Mouse (Mus musculus) megakaryocyte, adult 5-6 weeks (primary cell): ENCODE results near the gene Katnbl1. TPM values are rescaled to one million over a fixed set of nuclear protein-coding genes. Genes with fewer than 3 reads are reported as not detected.

ENCODE experiments used
- ATAC-seq: 2 replicates; pipeline ENCODE4 v1.8.0; 2016; ENCODE audit warnings: mild to moderate bottlenecking, inconsistent platforms; ENCODE audit not compliant: poor library complexity, severe bottlenecking
- total RNA-seq, 2 experiments: library from RNA; stranded (forward) in 1 of 2; stranded (reverse) in 1 of 2; fragments of 153-499, 151-499 nt in 1 of 2; fragments of 221-1000, 200-1000 nt in 1 of 2; gene quantifications; 2 replicates each; pipeline versions ENCODE4 v1.2.3 to v1.2.4; 2015 to 2017

The Katnbl1 gene
- total RNA-seq (2015) (21.0 and 21.8 TPM in 2 replicates), total RNA-seq (2017) (17.0 TPM in 2 replicates)

DNA sequence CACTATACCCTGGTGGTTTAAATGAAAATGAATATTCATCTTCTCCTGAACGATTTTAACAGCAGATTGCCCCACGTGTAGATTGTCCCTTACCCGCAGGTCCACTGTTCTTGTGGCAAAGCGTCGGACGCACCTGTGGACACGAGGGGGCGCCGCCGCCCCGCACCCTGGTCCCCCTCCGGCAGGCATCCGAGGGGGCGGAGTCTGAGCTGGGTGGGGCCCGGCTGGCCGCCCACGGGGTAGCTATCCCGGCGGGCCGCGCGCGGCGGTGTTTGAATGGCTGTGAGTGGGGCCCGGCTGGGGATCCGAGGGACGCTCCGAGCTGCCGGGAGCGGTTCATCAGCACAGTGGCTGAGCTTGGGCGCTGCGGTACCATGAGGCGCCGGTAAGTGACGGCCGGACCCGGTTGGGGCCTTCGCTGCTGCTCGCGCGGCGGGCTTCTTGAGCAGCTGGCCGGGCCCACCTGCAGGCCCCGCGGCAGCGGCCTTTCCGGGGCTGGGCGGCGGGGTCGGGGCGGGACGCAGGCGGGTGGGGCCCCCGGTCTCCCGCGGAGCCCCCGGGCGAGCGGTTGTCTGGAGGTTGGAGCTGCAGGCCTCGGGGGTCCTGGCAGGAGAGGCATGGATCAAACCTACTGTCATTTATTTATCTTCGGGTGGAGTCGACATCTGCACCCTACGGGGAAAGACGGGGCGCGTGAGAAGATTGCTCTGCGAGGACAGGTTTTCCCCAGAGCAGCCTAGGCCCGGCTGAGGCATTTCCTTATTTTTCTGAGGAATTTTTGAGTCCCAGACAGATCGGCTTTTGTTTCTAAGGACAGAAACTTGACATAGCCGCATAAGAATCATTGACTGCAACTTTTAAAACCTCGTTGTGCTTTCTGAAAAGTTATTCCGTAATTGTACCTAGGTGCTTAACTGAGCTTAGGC, at the start of gene Katnbl1:
Katnbl1 (plus strand) TSS at position 239 of the 926 bp plus-strand sequence.
- peak; percentile 99 for ATAC-seq

DNA sequence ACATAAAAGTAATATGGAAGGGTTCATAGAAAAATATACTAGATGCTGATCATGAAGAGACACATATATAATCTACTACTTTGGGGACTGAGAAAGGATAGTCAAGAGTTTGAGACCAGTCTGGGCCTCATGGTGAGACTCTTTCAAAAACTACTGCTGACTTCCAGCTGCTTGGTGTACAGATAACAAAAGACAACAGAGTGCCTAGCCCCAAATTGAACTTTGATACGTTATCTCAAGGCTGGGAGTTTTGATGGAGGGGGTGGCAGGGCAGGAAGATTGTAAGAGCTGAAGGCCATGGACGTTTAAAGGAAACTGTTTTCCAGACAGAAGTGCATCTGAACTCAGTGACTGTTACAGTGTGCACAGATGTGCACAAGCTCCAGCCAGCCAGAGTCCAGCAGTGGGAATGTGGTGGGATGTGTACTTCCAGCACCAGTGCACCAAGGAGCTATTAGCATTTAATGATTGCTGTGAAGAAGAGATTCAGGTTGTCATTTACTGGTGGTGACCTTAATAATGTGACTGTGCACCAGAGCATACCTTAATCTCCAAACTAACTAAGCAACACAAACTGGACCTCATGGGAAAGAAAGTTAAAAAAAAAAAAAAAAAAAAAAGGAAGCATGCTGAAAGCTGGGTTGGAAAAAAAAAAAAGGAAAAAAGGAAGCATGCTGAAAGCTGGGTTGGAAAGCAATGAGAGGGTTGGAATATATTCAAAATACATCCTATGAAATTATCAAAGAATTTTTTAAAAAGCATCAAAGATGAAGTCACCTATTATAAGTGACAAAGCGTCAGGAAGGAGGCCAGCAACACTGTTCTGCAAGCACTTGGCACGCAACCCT, 46.7 kb upstream of the Katnbl1 start:
- no peak for ATAC-seq

DNA sequence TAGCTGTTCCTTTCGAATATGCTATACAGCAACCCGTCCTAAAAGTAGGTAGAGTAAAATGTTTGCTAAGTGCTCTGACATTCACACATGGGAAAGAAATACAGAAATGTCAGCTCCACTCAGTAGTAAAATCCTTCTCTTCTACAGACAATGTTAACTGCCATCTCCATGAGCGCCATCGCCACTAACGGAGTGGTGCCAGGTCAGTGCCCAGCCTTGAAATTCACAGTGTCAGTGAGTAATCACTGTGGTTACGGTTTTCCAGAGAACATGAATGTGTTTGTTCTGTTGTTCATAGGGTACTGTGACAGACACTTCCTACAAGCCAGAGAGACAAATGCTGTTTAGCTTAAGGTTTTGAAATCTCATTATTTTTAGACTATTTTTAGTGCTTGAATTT, 41.8 kb upstream of the Katnbl1 start:
- ATAC-seq, result no peak

DNA sequence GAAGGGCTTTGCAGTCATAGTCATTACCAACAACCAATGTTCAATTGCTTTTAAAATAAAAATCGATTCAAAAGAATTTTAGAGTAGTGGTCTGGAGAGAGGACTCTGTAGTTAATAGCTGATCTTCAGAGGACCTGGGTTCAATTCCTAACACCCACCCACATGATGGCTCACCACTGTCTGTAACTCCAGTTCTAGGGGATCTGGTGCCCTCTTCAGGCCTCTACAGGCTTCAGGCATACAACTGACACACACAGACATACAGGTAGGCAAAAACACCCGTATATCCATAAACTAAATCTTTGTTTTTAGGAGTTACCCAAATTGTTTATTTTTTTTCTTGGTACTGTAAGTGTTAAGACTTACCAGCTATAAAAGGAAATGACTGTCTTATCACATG, 39.3 kb upstream of the Katnbl1 start:
- ATAC-seq, result no peak

DNA sequence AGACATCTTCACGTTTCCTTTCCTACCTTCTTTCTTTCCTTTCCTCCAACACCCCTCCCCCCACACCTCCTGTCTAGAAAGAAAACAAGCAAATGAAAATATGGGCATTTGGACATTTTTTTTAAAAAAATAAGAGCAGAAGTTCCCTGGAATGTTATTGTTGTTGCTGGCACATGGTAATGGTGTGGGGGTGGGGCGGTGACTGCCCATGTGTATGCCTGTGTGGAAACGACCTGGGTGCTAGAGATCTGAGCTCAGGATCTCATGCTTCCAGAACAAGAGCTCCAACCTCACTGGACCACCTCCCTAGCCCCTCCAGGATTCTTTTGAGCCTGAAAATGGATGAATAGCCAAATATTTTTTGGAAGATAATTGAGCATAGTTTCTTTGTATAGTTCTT, 37.9 kb upstream of the Katnbl1 start:
- no peak for ATAC-seq

DNA sequence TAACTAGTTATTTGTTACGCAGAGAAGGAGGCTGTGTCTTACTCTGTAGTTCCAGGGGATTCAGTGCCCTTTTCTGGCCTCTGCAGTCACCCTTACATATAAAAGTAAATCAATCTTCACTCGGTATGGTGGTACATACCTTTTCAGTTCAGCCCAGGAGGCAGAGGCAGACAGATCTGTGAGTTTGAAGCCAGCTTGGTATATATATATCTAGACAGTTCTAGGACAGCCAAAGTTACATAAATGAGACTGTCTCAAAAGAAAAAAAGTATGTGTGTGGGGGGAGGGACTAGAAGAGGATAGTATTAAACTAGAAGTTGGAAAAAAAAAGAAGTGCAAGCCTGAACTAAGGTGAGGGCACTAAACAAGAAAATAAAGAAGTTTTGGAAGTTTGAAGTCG, 30.8 kb upstream of the Katnbl1 start:
- no peak for ATAC-seq

DNA sequence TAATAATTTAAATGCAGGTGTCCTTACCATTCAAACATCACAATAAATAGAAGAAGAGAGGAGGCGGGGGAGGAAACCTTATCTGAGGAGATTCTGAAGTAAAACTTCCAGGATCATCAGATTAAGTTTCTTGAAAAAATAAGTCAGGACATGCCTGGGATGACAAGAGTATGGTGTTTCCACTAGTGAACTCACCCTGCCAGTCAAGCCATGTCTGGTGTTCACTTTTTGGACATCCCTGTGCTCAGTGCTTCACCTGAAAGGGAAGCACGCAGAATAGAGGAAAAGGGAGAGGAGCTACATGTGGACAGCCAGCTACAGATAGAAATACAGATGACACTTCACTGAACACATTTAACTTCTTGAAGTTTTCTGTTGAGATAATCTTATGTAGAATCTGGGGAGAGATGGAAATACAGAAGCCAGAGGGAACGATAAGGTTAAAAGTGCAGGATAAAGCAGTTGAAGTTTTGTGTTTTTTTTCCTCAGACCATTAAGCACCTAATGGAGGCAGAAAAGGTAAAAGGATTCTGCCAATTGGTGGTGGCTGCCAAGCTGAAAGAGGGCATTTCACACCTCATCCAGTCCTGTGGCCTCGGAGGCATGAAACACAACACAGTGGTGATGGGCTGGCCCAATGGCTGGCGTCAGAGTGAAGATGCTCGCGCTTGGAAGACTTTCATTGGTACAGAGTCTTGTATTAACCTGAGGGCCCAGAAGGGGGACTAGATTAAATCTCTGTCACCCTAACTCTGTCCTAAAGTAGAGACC, 25.1 kb upstream of the Katnbl1 start:
- no peak for ATAC-seq

DNA sequence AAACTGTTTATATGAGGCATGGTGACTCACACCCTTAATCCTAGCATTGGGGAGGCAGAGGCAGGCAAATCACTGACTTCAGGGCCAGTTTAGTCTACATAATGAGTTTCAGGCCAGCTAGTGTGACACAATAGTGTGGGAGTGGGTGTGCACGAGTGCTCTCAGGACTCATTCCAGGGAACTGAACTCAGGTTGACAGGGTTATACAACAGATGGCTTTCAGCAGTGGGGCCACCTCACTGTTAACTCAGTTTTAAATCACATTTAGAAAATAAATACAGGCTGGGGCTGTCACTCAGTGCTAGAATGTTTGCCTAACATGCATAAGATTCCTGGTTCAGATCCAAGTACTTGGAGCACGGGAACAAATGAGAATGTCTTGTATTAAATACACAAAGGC, 19.4 kb upstream of the Katnbl1 start:
- ATAC-seq, result no peak

DNA sequence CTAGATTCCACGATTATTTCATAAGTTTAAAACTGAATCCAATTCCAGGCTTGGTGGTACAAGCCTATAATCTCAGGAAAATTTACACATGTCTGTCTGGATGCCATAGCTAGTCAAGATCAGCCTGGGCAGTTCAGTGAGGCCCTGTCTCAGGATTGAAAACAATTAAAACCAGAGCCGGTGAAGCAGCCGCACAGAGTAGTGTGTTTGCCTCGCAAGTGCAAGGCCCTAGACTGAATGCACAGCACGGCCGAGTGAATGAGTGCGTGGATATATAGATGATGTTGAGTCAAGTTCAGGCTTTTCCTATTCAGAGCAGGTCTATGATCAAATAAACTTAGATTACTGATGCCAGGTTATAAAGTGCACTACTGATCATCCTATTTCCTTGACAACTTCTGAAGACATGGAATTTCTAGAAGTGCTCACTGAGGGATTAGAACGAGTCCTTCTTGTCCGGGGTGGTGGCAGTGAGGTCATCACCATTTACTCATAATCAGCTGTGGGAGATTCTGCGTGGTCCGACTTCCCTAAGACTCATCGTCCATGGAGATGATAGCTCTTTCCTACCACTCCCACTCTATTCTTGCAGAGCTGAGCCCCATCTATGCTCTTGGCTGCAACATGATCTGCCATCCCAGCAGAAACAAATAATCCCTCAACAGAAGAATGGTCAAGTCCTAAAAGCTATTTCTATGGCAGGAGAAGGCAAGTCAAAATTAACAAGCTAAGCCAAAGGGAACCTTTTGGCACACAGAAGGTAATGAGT, 18.8 kb upstream of the Katnbl1 start:
- no peak for ATAC-seq

DNA sequence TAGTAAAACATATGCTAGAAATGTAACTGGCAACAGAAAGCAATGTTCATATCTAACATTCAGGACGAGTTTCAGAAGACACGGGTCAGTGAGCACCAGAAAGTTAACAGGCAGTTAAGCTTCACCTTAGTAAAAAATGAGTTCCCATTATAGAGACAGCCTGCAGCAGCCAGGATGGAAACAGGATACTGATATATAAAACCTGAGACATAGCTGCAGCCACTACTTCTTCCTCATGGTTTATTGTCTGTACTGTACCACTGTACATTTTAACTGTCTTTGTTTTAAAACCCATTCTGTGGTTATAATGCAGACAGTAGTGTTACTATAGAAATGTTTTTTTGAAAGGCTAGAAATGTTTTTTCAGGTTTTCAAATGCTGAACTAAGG, 18.2 kb upstream of the Katnbl1 start:
- no peak for ATAC-seq

DNA sequence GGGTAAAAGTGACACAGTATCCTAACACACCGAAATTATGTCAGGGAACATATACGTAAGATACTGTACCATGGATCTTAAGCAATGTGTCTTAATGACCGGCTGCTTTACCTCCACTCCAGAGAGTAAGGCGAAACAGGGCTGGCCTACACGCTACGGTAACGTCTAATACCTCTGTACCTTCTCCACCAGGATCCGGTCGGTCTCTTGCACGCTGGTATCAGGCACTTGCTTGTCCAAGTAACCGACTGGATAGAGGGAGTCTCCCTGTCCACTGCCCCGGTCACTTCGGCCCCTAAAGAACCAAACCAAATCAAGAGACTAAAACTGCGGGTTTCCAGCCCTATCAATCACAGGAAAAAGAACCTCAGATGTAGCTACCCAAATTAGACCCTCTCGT, 11.8 kb upstream of the Katnbl1 start:
- ATAC-seq, result peak; percentile 12; the same call in 1 of the 2 replicates

DNA sequence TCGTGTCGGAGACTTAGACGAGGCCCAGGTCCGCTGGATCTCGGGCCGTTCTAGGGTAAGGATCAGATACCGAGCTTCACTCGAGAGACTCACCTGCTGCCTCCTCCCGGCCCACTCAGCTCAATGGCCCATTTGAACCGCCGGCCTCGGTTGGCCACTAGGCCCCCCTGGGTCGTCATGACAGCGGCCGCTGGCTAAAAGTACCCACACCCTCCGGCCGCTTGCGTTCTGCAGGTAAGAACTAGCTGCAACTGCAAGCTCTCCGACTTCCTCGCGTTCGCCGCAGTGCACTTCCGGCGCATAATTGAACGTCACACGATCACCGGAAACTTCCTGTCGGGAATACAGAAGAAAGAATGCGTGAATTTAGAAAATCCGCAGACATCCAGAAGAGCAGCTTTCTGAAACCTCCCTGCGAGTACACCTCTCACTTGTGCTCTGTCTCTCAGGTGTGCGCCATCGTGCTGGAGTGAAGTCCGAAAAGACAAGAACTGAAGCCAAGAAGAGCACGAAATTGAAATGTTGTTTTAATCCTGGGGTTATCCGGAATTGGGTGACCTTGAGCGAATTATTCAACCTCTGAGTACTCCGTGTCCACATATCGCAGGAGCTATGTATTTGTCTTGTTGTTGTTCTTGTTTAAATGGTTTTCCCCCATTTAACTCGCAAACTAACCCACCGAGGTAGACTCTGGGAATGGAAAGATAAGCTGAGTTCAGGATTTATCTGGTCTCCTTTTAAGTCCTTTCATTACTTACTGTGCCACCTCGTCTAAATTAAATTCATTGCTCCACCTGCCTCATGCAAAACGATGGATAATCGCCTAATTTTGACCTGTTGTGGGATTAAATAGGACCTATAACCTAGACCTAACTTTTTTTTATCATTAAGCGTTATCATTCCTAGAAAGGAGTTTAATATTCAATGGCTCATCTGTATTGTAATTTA, 11.0 kb upstream of the Katnbl1 start, which contains the start of gene Emc4:
Emc4 (minus strand) TSS at position 302 of the 948 bp plus-strand sequence.
- ATAC-seq, result peak; percentile 95

DNA sequence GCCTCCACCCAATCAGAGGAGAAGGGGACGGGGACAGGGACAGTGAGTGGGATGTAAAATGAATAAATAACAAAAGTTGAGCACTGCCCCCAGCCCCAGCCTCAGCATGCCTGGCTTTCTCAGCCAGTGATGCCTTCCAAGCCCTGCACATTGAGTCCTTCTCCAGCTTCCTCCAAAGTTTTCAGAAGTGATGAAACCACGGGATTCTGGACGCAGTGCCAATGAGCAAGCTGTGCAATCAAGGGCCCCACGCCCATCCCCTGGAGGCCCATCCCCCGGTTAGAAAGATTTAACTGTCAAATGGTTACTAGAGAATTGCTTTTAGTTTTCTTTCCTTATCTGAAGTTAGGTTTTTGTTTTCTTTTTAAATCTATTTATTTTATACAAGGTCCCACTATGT, 9.1 kb upstream of the Katnbl1 start:
- ATAC-seq, result no peak

DNA sequence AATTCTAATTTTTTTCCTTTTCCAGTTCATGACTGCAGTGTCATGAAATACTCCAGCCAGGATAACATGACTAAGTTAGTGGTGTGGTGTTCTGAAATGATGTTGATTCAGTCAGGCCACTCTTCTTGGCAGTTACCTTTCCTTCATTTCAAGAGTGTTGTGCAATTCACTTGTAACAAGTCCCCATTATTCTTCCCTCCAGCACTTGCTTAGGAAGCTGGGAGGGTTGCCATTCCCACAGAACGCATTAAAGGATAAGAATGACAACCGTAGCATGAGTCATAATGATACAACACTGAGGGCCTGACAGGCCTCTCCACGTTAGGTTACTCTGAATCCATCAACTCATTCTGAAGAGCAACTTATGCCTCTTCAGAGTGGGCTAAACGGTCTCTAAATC, 5.9 kb upstream of the Katnbl1 start:
- no peak for ATAC-seq

DNA sequence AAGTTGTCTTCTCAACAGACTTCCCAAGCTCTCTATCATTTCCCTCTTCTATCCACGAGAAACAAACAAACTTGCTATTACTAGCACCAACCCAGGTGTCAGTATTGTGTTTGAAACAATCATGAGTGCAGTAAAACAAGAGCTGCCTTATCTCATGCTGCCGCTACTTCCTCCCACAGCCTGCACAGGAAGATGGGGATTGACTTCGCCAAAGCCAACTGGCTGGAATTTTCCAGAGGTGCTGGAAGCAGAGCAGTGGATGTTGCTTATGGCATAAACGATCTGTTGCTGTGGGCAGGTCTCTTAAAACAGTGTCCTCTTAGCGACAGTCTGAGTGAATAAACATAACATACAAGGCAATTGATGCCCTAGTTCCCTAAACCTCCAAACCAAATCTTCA, 4.4 kb upstream of the Katnbl1 start:
- no peak for ATAC-seq

DNA sequence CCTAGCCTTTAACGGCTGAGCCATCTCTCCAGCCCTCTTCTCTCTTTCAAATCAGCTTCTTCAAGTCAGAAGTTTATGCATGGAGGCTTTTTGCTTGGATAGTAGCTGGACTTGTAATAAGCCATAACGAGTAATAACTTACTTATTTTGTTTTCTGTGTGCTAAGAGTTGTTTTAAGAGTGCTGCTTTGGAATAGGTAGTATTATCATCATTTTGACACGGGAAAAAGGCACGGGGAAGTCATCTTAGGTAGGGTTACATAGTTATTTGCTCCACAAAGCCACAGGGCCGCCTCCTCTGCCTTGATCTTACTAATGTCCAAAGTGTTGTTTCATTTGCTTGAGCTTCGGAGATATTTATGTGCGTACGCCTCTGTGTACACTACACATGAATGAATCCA, 1.1 kb downstream of the Katnbl1 start:
- ATAC-seq, result no peak

DNA sequence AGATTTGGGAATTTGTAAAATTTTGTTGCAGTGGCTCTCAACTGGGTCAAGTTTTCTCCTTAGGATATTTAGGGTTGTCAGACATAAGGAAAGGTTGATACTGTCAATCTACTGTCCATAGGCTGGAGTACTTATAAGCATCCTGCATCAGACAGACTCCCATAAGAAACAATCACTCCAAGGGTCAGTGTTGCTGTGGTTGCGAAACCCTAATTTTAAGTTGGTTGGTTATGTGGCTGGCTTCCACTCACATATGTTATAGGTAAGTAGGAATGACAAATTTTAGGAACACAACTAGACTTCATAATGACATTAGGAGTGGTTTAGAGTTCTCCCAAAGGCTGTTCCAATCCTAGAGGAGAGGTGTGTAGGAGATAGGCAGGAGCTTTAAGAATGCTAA, 2.2 kb downstream of the Katnbl1 start:
- no peak for ATAC-seq

DNA sequence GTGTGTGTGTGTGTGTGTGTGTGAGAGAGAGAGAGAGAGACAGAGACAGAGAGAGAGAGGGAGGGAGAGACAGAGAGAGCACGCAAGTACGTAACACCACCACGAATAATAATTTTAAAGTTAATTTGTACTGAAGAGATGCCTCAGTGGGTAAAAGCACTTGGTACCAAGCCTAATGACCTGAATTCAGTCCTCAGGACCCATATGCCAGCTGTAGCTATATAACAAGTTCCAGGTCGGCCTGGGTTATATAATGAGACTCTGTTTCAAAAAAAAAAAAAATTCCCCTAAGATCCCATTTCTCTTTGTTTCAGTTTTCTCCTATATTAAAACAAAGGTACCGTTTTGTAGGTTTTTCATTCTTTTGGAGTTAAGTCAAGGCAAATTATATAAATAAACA, 11.8 kb downstream of the Katnbl1 start:
- no peak for ATAC-seq
